Mouse (Mus musculus) ES-Bruce4 (cell line): ENCODE measurements around the gene Nin. TPM values are rescaled to one million over a fixed set of nuclear protein-coding genes. Genes with fewer than 3 reads are reported as not detected.

Experiments used
- H3K27ac ChIP-seq: 2 replicates; pipeline ENCODE4 v1.5.1; 2012; ENCODE audit warnings: low read length, inconsistent platforms; ENCODE audit not compliant: insufficient read depth
- H3K27me3 ChIP-seq: 2 replicates; pipeline ENCODE4 v1.6.1; 2012; ENCODE audit warnings: mild to moderate bottlenecking, low read length, inconsistent platforms; ENCODE audit not compliant: control insufficient read depth, poor library complexity, insufficient read depth, severe bottlenecking
- H3K36me3 ChIP-seq: 2 replicates; pipeline ENCODE4 v1.6.1; 2012; ENCODE audit warnings: inconsistent platforms, mild to moderate bottlenecking, low read length, moderate library complexity; ENCODE audit not compliant: control insufficient read depth, poor library complexity, insufficient read depth, severe bottlenecking
- H3K4me1 ChIP-seq: one replicate; pipeline ENCODE4 v1.8.1; 2011; ENCODE audit warnings: low read length; ENCODE audit not compliant: control insufficient read depth, insufficient read depth
- H3K4me3 ChIP-seq: 2 replicates; pipeline ENCODE4 v1.5.1; 2011; ENCODE audit warnings: low read depth, mild to moderate bottlenecking, low read length
- H3K9ac ChIP-seq: 2 replicates; pipeline ENCODE4 v1.6.1; 2012; ENCODE audit warnings: low read depth, mild to moderate bottlenecking, inconsistent platforms; ENCODE audit not compliant: poor library complexity, severe bottlenecking
- H3K9me3 ChIP-seq: replicated peaks from 2 replicates; pipeline ENCODE4 v1.6.1; 2012; ENCODE audit warnings: mild to moderate bottlenecking, low read length, inconsistent platforms; ENCODE audit not compliant: control insufficient read depth, poor library complexity, insufficient read depth, severe bottlenecking
- CTCF ChIP-seq: IDR thresholded peaks from one replicate; pipeline ENCODE4 v1.8.1; 2011; ENCODE audit warnings: low read depth, low read length
- EP300 ChIP-seq: IDR thresholded peaks from 2 replicates; pipeline ENCODE4 v1.6.1; 2011; ENCODE audit warnings: low read depth, low read length; ENCODE audit not compliant: insufficient read depth
- POLR2A ChIP-seq: IDR thresholded peaks from one replicate; pipeline ENCODE4 v1.8.1; 2011; ENCODE audit warnings: low read length; ENCODE audit not compliant: insufficient read depth
- polyA plus RNA-seq: library from polyadenylated mRNA; stranded (reverse); fragments of >200 nt; gene quantifications from 2 replicates; pipeline ENCODE4 v1.2.4, GENCODE M21; 2011; ENCODE audit warnings: low read depth; ENCODE audit not compliant: missing spikeins, insufficient read depth, insufficient read length

Gene Nin
- polyA plus RNA-seq, 1 experiment = 7.3 TPM

GRCm38 (mm10) chr12:70011681-70012080, 101.8 kb downstream of the Nin start:
- Histone ChIP-seq H3K9ac (no peak overlapping the region), H3K4me3 (no peak overlapping the region), H3K27ac (no peak overlapping the region), H3K9me3 (no peaks in the 10 kb centered on the region; the same call in 1 of the 2 replicates), H3K4me1 (no peaks in the 10 kb centered on the region), H3K36me3 (no peaks in the 10 kb centered on the region), H3K27me3 (no peaks in the 10 kb centered on the region)
- TF ChIP-seq POLR2A (no peak), CTCF (no peak), EP300 (no peak)

- Histone ChIP-seq H3K9me3 (no peaks in the 10 kb centered on the region; the same call in 1 of the 2 replicates), H3K27ac (no peak overlapping the region), H3K4me1 (no peaks in the 10 kb centered on the region), H3K36me3 (no peaks in the 10 kb centered on the region), H3K9ac (no peak overlapping the region), H3K4me3 (no peak overlapping the region), H3K27me3 (no peaks in the 10 kb centered on the region)
- TF ChIP-seq EP300 (no peak), CTCF (no peak), POLR2A (no peak)
Measured at GRCm38 (mm10) chr12:70010356-70010755, 103.2 kb downstream of the Nin start.

GRCm38 (mm10) chr12:70005103-70005502, 108.4 kb downstream of the Nin start:
- Histone ChIP-seq H3K36me3 (no peaks in the 10 kb centered on the region), H3K27me3 (no peaks in the 10 kb centered on the region), H3K9ac (no peak overlapping the region), H3K4me1 (no peaks in the 10 kb centered on the region), H3K27ac (no peak overlapping the region), H3K4me3 (no peak overlapping the region), H3K9me3 (no peaks in the 10 kb centered on the region)
- TF ChIP-seq EP300 = no peak
- TF ChIP-seq POLR2A = no peak
- TF ChIP-seq CTCF = no peak

- Histone ChIP-seq H3K9me3 (0 out of 2 replicates have a peak, but pooled peaks cover 2% of the 10 kb centered on the region), H3K27me3 (no peaks in the 10 kb centered on the region; the same call in 1 of the 2 replicates), H3K4me3 (no peak overlapping the region), H3K27ac (no peak overlapping the region), H3K9ac (no peak overlapping the region), H3K36me3 (no peaks in the 10 kb centered on the region), H3K4me1 (no peaks in the 10 kb centered on the region)
- no peak for TF ChIP-seq EP300
- no peak for TF ChIP-seq POLR2A
- no peak for TF ChIP-seq CTCF
Measured at GRCm38 (mm10) chr12:69998186-69998983, 115.1 kb downstream of the Nin start.

GRCm38 (mm10) chr12:69995382-69995781, 118.1 kb downstream of the Nin start:
- no peaks in the 10 kb centered on the region for H3K4me1 ChIP-seq
- no peak overlapping the region for H3K4me3 ChIP-seq
- no peaks in the 10 kb centered on the region; the same call in 1 of the 2 replicates for H3K27me3 ChIP-seq
- no peak overlapping the region for H3K9ac ChIP-seq
- TF ChIP-seq CTCF (no peak), EP300 (no peak), POLR2A (no peak)
- 0 out of 2 replicates have a peak, but pooled peaks cover 2% of the 10 kb centered on the region for H3K9me3 ChIP-seq
- no peaks in the 10 kb centered on the region for H3K36me3 ChIP-seq
- H3K27ac ChIP-seq = no peak overlapping the region
